Mouse (Mus musculus) bone marrow macrophage, adult 2 months (primary cell): ENCODE measurements around the gene Rap1gds1. TPM values are rescaled to one million over a fixed set of nuclear protein-coding genes. Genes with fewer than 3 reads are reported as not detected.
A peak's percentile ranks its signal among the peaks of the same experiment; 100 is the strongest.

Source experiments
- H3K27ac ChIP-seq: 2 replicates; pipeline ENCODE4 v1.5.1; 2012; ENCODE audit warnings: low read depth, low read length; ENCODE audit not compliant: insufficient read depth
- H3K4me1 ChIP-seq: 2 replicates; pipeline ENCODE4 v1.6.1; 2012; ENCODE audit warnings: low read length; ENCODE audit not compliant: control insufficient read depth, insufficient read depth
- H3K4me3 ChIP-seq: 2 replicates; pipeline ENCODE4 v1.5.1; 2012; ENCODE audit warnings: mild to moderate bottlenecking, low read length, moderate library complexity; ENCODE audit not compliant: insufficient read depth
- CTCF ChIP-seq: IDR thresholded peaks from 2 replicates; pipeline ENCODE4 v1.5.1; 2012; ENCODE audit warnings: low read depth, mild to moderate bottlenecking, low read length, moderate library complexity
- POLR2A ChIP-seq: IDR thresholded peaks from 2 replicates; pipeline ENCODE4 v1.6.1; 2012; ENCODE audit warnings: mild to moderate bottlenecking, low read depth, low read length, borderline replicate concordance
- polyA plus RNA-seq: library from polyadenylated mRNA; stranded (reverse); fragments of >200 nt; gene quantifications from 2 replicates; pipeline ENCODE4 v1.2.4, GENCODE M21; 2012; ENCODE audit not compliant: missing spikeins, insufficient read depth, insufficient read length

Gene Rap1gds1
- polyA plus RNA-seq, 1 experiment = 98.9 TPM

DNA sequence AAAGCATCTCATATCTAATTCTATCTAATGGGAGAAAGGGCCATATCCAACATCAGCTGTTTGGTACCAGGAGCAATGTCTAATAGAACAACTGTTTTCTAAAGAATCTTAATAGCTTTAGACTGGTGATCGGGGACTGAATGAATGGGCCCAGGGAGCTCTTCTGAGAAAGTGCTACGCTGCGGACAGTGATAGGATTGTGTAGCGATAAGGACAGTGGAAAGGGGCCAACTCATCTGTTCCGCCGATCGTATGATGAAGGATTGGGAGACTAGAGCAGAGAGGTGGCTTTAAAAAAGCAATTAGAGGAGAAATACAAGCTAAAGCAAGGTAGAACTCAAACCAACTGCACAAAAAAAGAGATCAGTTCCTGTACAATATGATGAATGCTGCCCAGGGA lies 20.9 kb upstream of the Rap1gds1 start:
- no peak overlapping the region for H3K27ac ChIP-seq
- no peak overlapping the region for H3K4me3 ChIP-seq

DNA sequence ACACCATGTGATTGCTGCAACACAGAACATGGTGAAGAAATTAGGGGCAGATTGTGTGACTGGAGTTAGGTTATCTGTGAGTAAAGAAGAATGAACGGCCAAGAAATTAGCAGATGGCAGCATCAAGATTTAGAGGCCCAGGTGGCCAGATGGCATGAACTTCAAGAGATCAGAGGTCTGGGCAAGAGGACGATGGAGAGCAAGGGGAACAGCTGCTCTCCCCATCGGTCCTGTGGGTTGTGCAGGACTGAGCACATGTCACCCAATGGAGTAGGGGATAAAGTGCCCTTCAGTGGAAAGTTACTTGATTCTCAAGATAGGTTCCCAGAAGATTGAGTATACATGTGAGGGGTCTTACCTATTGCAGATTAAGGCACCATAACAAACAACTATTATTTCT lies 13.5 kb upstream of the Rap1gds1 start:
- Histone ChIP-seq H3K4me1 (no peaks in the 10 kb centered on the region), H3K4me3 (no peak overlapping the region), H3K27ac (no peak overlapping the region)
- TF ChIP-seq POLR2A (no peak), CTCF (no peak)

More for the DNA sequence above, 20.9 kb upstream of the Rap1gds1 start:
- no peaks in the 10 kb centered on the region for H3K4me1 ChIP-seq
- no peak for TF ChIP-seq CTCF
- no peak for TF ChIP-seq POLR2A

DNA sequence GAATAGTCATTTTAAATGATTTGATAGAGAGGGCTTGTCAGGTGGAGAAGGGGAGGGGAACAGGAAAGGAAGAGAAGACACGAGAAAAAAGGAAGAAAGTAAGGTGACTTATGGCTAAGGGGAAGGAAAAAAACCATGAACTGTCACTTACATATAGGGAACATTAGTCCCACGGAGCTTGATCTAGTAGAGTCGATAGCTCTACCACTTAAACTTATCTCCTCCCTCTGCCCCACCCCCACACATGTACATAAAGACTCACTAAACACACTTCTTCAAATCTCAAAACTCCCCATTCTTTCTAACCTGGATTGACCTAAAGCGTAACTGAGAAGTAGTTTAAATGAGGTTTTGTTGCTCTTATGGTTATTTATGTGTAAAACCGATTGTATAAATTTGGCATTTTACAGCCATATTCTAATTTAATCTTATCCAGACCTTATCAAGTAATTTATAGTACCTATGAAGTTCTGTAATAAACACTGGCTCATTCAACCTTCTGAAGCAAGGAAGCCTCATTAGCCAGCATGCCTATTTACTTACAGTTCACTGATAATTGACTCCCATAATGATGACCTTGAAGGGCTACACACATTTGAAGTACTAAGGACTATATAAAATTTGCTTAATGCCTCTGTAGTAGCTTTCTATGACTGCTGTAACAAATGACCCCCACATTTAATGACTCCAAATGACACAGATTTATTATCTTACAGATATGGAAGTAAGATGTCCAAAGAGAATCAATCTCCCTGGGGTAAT lies 9.0 kb upstream of the Rap1gds1 start:
- H3K4me1 ChIP-seq = 0 out of 2 replicates have a peak, but pooled peaks cover 2% of the 10 kb centered on the region
- TF ChIP-seq POLR2A = no peak
- TF ChIP-seq CTCF = no peak

GRCm38 (mm10) chr3:139079831-139080230 lies 4.8 kb upstream of the Rap1gds1 start:
- no peak overlapping the region for H3K4me3 ChIP-seq
- TF ChIP-seq CTCF (no peak), POLR2A (no peak)
- peaks cover 7% of the 10 kb centered on the region for H3K4me1 ChIP-seq
- H3K27ac ChIP-seq = no peak overlapping the region

More for the DNA sequence above, 9.0 kb upstream of the Rap1gds1 start:
- no peak overlapping the region for H3K4me3 ChIP-seq
- H3K27ac ChIP-seq = no peak overlapping the region

DNA sequence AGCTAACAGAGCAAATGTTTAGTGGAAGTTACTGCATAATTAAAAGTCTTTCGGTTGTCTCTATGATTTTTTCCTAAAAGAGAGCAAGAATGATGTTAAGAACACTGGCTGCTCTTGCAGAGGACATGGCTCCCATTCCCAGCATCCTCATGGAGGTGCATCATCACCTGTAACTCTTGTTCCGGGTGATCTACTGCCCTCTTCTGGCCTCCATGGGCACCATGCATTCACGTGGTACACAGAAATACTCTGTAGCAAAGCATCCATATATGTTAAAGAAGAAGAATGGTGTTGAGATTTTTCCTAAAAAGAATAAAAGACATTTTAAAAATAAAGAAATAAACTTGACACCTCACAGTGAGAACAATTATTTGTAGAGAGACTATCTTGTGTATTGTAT lies 3.0 kb upstream of the Rap1gds1 start:
- TF ChIP-seq CTCF (no peak), POLR2A (no peak)
- Histone ChIP-seq H3K4me3 (no peak overlapping the region), H3K4me1 (peaks cover 7% of the 10 kb centered on the region), H3K27ac (no peak overlapping the region)

DNA sequence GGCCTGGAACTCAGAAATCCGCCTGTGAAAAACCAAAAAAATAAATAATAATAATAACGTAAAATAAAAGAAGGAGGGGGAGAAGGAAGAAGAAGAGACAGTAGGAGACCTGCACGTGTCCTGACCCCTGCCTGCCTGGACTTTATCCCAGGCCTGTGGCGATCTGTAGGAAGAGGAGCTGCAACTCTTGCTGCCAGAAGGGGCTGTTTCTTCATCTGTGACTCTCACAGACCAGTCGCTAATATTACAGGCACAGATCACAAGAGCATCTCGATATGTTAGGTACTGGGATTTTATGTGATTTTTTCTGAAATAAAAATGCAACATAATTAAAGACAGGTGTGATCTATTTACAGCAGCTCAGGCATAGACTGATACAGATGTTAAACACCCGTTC lies 1.1 kb upstream of the Rap1gds1 start:
- Histone ChIP-seq H3K4me3 (peak overlapping the region; percentile 77), H3K4me1 (peaks cover 10% of the 10 kb centered on the region), H3K27ac (peak overlapping the region; percentile 73)
- no peak for TF ChIP-seq CTCF
- no peak for TF ChIP-seq POLR2A

- H3K27ac ChIP-seq = peak overlapping the region; percentile 73
- TF ChIP-seq CTCF (no peak), POLR2A (peak; percentile 88; the same call in 1 of the 2 replicates)
These were observed 495 bp upstream of the Rap1gds1 start for GRCm38 (mm10) chr3:139075333-139076058.

DNA sequence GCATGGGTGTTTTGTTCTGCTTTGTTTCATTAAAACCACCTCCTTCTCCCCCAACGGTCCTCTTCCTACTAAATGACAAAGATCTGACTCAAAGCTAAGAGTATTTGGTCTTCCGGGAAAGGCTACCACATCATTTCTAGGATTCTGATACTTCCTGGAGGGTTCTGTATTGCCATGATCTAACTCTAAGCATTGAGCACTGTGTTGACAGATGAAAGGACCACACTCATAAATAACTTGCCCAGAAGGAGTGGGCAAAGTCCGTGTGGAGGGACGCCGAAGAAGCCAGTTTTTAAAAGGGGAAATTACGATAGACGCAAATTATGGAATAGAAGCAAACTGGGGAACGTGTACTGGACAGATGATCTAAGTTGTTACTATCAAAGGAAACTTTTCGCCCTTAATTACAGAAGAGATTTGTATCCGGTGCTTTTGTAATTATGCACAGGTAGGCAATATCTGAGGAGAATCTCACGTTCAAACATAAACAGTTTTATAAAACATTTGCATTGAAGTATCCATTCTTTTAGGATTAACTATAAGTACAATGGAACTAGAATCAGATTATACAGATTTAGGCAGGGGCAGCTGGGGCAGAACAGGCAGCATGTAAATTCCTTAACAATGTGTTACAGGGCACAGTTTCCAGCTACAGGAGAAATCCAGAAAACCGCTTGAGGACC lies 1.1 kb downstream of the Rap1gds1 start:
- TF ChIP-seq POLR2A (no peak), CTCF (no peak)

More at GRCm38 (mm10) chr3:139075333-139076058, 495 bp upstream of the Rap1gds1 start:
- H3K4me1 ChIP-seq = peaks cover 9% of the 10 kb centered on the region
- peak overlapping the region; percentile 77 for H3K4me3 ChIP-seq

GRCm38 (mm10) chr3:139069539-139069938 lies 5.5 kb downstream of the Rap1gds1 start:
- TF ChIP-seq CTCF (no peak), POLR2A (no peak)
- Histone ChIP-seq H3K4me1 (peaks cover 23% of the 10 kb centered on the region), H3K4me3 (no peak overlapping the region)

More for the DNA sequence above, 1.1 kb downstream of the Rap1gds1 start:
- Histone ChIP-seq H3K4me1 (peaks cover 13% of the 10 kb centered on the region), H3K27ac (peak overlapping the region; percentile 88), H3K4me3 (peak overlapping the region; percentile 82)

GRCm38 (mm10) chr3:139064076-139064475 lies 10.9 kb downstream of the Rap1gds1 start:
- no peak overlapping the region for H3K4me3 ChIP-seq
- H3K27ac ChIP-seq = 0 out of 2 replicates have a peak overlapping the region, but pooled peaks have one; percentile 16
- TF ChIP-seq POLR2A (no peak), CTCF (no peak)
- peaks cover 45% of the 10 kb centered on the region for H3K4me1 ChIP-seq

More at GRCm38 (mm10) chr3:139069539-139069938, 5.5 kb downstream of the Rap1gds1 start:
- no peak overlapping the region for H3K27ac ChIP-seq
